24 mouse cellular contexts compared by ENCODE assay signal in genomic region chr17:44827964-44828363, GRCm38 (mm10). TPM values are rescaled to one million over a fixed set of nuclear protein-coding genes. Genes with fewer than 3 reads are reported as not detected.
DNase-seq lines count a peak whose midpoint lies in the region; ATAC-seq lines count a peak whose summit lies in the region.
"Had no signal": no experiment of that assay in that cellular context is flagged by ENCODE, and none has a peak within 500 bp of the region (broad histone marks: within the 10 kb centered on the region; RNA-seq: fewer than 3 reads in every experiment).

No protein-coding gene starts in this region.

- peak; percentile 11 for DNase-seq in spleen, adult 12 weeks (ENCODE audit: low spot score)
- no peak for DNase-seq in spleen, postnatal 14 days (ENCODE audit: low spot score in 2 of 2)
- DNase-seq in liver, embryonic 13.5 days = peak; percentile 55
- no peak for DNase-seq in lung, adult 18-20 months
- no peak for DNase-seq in retina, postnatal 1 day
- no peak for DNase-seq in cerebellum, adult 8-10 months
- DNase-seq: cerebellum, adult 9-10 months; kidney, adult 8-10 months; kidney, postnatal 10 days; left cerebral cortex, postnatal 4 days; right cerebral cortex, postnatal 14 days; spleen, adult 18-20 months; thymus, adult 2 months had no signal

- WGBS in liver, embryonic 13.5 days (ENCODE audit: insufficient replicate concordance) = 25% methylated on average over 4 of the region's 4 CpGs

- ATAC-seq in erythroblast, adult 5-6 weeks (replicated peaks; ENCODE audit: low FRiP score, poor library complexity, severe bottlenecking) = peak; percentile 92
- ATAC-seq in liver, embryonic 13.5 days (ENCODE audit: low read depth) = peak; percentile 95
- ATAC-seq in megakaryocyte-erythroid progenitor cell, adult 5-6 weeks (replicated peaks; ENCODE audit: low FRiP score, low TSS enrichment, poor library complexity, severe bottlenecking) = peak; percentile 96
- ATAC-seq: forebrain, embryonic 13.5 days; hindbrain, embryonic 16.5 days; intestine, embryonic 15.5 days; lung, postnatal 0 days had no signal

- no peaks in the 10 kb centered on the region for H3K9me3 ChIP-seq in liver, embryonic 13.5 days (replicated peaks)
- H3K9me3 ChIP-seq: embryonic facial prominence, embryonic 15.5 days; forebrain, embryonic 13.5 days; intestine, embryonic 15.5 days; limb, embryonic 15.5 days; neural tube, embryonic 15.5 days had no signal

- no peaks in the 10 kb centered on the region for H3K27me3 ChIP-seq in liver, embryonic 13.5 days
- H3K27me3 ChIP-seq: embryonic facial prominence, embryonic 15.5 days; forebrain, embryonic 13.5 days; intestine, embryonic 15.5 days; limb, embryonic 15.5 days; neural tube, embryonic 15.5 days had no signal

- peak overlapping the region; percentile 25 for H3K4me3 ChIP-seq in liver, embryonic 13.5 days (replicated peaks)
- H3K4me3 ChIP-seq: embryonic facial prominence, embryonic 15.5 days; forebrain, embryonic 13.5 days; intestine, embryonic 15.5 days; limb, embryonic 15.5 days; neural tube, embryonic 15.5 days had no signal

- peak overlapping the region; percentile 45 for H3K4me2 ChIP-seq in liver, embryonic 13.5 days
- H3K4me2 ChIP-seq: embryonic facial prominence, embryonic 15.5 days; forebrain, embryonic 13.5 days; intestine, embryonic 15.5 days; limb, embryonic 15.5 days; midbrain, embryonic 11.5 days; neural tube, embryonic 15.5 days had no signal

- peak overlapping the region; percentile 57; the same call in 1 of the 2 replicates for H3K9ac ChIP-seq in liver, embryonic 13.5 days
- H3K9ac ChIP-seq: embryonic facial prominence, embryonic 15.5 days; forebrain, embryonic 13.5 days; intestine, embryonic 15.5 days; limb, embryonic 15.5 days; neural tube, embryonic 15.5 days had no signal

- H3K4me1 ChIP-seq in liver, embryonic 13.5 days (replicated peaks) = peaks cover 42% of the 10 kb centered on the region
- H3K4me1 ChIP-seq: embryonic facial prominence, embryonic 15.5 days; forebrain, embryonic 13.5 days; intestine, embryonic 15.5 days; limb, embryonic 15.5 days; neural tube, embryonic 15.5 days had no signal

- H3K36me3 ChIP-seq in liver, embryonic 13.5 days = no peaks in the 10 kb centered on the region
- H3K36me3 ChIP-seq: embryonic facial prominence, embryonic 15.5 days; intestine, embryonic 15.5 days; limb, embryonic 15.5 days; neural tube, embryonic 15.5 days had no signal

- peak overlapping the region; percentile 82 for H3K27ac ChIP-seq in liver, embryonic 13.5 days
- H3K27ac ChIP-seq: embryonic facial prominence, embryonic 15.5 days; forebrain, embryonic 13.5 days; intestine, embryonic 15.5 days; limb, embryonic 15.5 days; macrophage; neural tube, embryonic 15.5 days had no signal

RNA-seq across cellular contexts. Expression of gene Runx2, which starts 13.4 kb away (rescaled TPM):
- 3.3 and 15.0 TPM in 2 replicates for total RNA-seq in erythroblast, adult 5-6 weeks (2015; ENCODE audit: low replicate concordance)
- 3.2 and 3.9 TPM in 2 replicates for total RNA-seq in erythroblast, adult 5-6 weeks (2017; ENCODE audit: low replicate concordance)
- polyA plus RNA-seq in liver, embryonic 13.5 days (2015; fragmentation: Nextera tagmentation; extraction: Ambion mirVana) = 0.31 and 0.48 TPM in 2 replicates
- 4.3 and 18.7 TPM in 2 replicates for total RNA-seq in megakaryocyte-erythroid progenitor cell, adult 5-6 weeks (2014; fragmentation: Nextera tagmentation)
- 0.38 and 2.9 TPM in 2 replicates for total RNA-seq in megakaryocyte-erythroid progenitor cell, adult 5-6 weeks (2017)

RNA-seq across cellular contexts. Expression of gene Supt3, which starts 51.0 kb away (rescaled TPM):
- total RNA-seq in erythroblast, adult 5-6 weeks (2015; ENCODE audit: low replicate concordance) = 9.6 and 12.5 TPM in 2 replicates
- 8.8 and 9.5 TPM in 2 replicates for total RNA-seq in erythroblast, adult 5-6 weeks (2017; ENCODE audit: low replicate concordance)
- 7.8 and 8.7 TPM in 2 replicates for polyA plus RNA-seq in liver, embryonic 13.5 days (2015; fragmentation: Nextera tagmentation; extraction: Ambion mirVana)
- total RNA-seq in megakaryocyte-erythroid progenitor cell, adult 5-6 weeks (2014; fragmentation: Nextera tagmentation) = 14.7 and 21.5 TPM in 2 replicates
- 6.6 and 11.8 TPM in 2 replicates for total RNA-seq in megakaryocyte-erythroid progenitor cell, adult 5-6 weeks (2017)

Comparison
In these comparisons a context has a peak if more than half of its experiments do, and no peak if none do; other contexts are left out.
1. DNase-seq: peak in spleen, adult 12 weeks (single experiment) and liver, embryonic 13.5 days (single experiment); none in spleen, postnatal 14 days (0 of 2), lung, adult 18-20 months (0 of 2), retina, postnatal 1 day (single experiment) and cerebellum, adult 8-10 months (single experiment).
2. Peak in every context shown above with its lines, with median percentiles within 50 percentile points of each other: ATAC-seq.